Mouse (Mus musculus) midbrain, embryonic 10.5 days (tissue): Measurements from ENCODE around the gene Cops6. TPM values are rescaled to one million over a fixed set of nuclear protein-coding genes. Genes with fewer than 3 reads are reported as not detected.

ENCODE experiments used
- DNase-seq: peaks from one replicate; pipeline ENCODE4 v3.0.0-alpha.2; 2017; ENCODE audit warnings: low spot score
- H3K27ac ChIP-seq: fragments of 300-500 bp; sonication (generic); replicated peaks from 2 replicates; pipeline ENCODE4 v1.5.1; 2016; ENCODE audit warnings: mild to moderate bottlenecking
- H3K27me3 ChIP-seq: fragments of 300-500 bp; sonication (generic); 2 replicates; pipeline ENCODE4 v1.6.1; 2016; ENCODE audit warnings: low read depth, mild to moderate bottlenecking; ENCODE audit not compliant: poor library complexity, severe bottlenecking
- H3K36me3 ChIP-seq: fragments of 300-500 bp; sonication (generic); 2 replicates; pipeline ENCODE4 v1.6.1; 2016; ENCODE audit warnings: mild to moderate bottlenecking, moderate library complexity
- H3K4me1 ChIP-seq: fragments of 300-500 bp; sonication (generic); 2 replicates; pipeline ENCODE4 v1.6.1; 2016
- H3K4me3 ChIP-seq: fragments of 300-500 bp; sonication (generic); 2 replicates; pipeline ENCODE4 v1.5.1; 2016; ENCODE audit warnings: mild to moderate bottlenecking, moderate library complexity
- H3K9me3 ChIP-seq: fragments of 300-500 bp; sonication (generic); replicated peaks from 2 replicates; pipeline ENCODE4 v1.6.1; 2016; ENCODE audit warnings: mild to moderate bottlenecking
- WGBS: fragments of 180-500 bp; shearing (Covaris S2); methylation state at CpG from one replicate; pipeline ENCODE4 v1.1.7; 2016; 5-methylcytosine and 5-hydroxymethylcytosine counted together
- polyA plus RNA-seq: library from polyadenylated mRNA; unstranded; fragments of >200 nt; fragmentation: Nextera tagmentation; extraction: Ambion mirVana; gene quantifications from 2 replicates; pipeline ENCODE4 v1.2.1, GENCODE M21; 2016

Gene Cops6
- polyA plus RNA-seq: 369 and 387 TPM in 2 replicates

GRCm38 (mm10) chr5:138160842-138161665, at the start of gene Cops6:
Cops6 (plus strand) TSS chr5:138161071.
- 2% methylated on average over 42 of the region's 42 CpGs for WGBS
- H3K27me3 ChIP-seq: no peaks in the 10 kb centered on the region
- peak within 1 kb of the TSS; percentile 77 for H3K4me3 ChIP-seq
- H3K27ac ChIP-seq: peak within 1 kb of the TSS; percentile 91
- H3K36me3 ChIP-seq: peaks cover 41% of the 10 kb centered on the region
- DNase-seq: peak; percentile 95
- no peaks in the 10 kb centered on the region for H3K9me3 ChIP-seq
- H3K4me1 ChIP-seq: peaks cover 19% of the 10 kb centered on the region

DNA sequence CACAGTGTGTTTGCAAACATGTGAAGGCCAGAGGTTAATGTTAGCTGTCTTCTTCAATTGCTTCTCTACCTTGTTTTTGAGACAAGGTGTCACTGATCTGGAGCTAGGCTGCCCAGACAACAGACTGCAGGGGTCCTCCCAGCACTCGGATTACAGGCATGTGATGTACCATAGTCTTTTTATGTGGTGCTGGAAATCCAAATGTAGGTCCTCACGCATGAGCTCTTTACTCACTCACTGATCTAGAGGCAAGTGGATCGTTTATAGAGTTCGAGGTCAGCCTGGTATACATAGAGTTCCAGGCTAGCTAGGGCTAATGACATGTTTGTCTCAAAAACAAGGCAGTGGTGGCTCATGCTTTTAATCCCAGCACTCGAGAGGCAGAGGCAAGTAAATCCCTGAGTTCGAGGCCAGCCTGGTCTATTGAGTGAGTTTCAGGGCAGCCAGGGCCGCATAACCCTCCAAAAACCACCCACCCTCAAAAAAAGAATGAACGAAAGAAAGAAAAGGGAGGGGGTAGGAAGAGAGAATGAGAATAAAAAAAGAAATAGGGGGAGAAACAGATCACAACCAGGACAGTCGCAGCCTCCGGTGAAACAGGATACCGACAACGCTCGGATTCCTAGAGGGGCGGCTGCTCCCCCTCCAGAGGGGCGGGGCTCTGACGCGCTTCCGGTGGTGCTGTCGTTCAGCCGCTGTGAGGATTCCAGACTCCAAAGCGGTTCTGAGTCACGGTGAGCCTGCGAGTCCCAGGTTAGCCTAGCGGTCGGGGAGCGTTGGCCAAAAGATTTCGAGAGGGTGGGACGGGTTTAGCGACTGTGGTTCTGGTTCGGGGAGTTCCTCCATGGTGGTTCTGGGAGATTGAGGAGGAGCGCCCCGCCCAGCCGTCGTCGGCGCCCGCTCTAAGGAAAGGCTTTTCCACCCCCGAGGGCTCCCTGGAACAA, 44.3 kb upstream of the Cops6 start, which contains the start of gene Zscan21:
TSS of gene Zscan21 (plus strand) at position 649 of the 944 bp plus-strand sequence.
- Histone ChIP-seq H3K27ac (peak within 1 kb of the TSS; percentile 92), H3K36me3 (peaks cover 24% of the 10 kb centered on the region), H3K27me3 (no peaks in the 10 kb centered on the region), H3K9me3 (no peaks in the 10 kb centered on the region), H3K4me3 (peak within 1 kb of the TSS; percentile 72), H3K4me1 (peaks cover 16% of the 10 kb centered on the region)
- DNase-seq: peak; percentile 91
- WGBS: 7% methylated on average over 38 of the region's 38 CpGs

GRCm38 (mm10) chr5:138117199-138118015, 43.5 kb upstream of the Cops6 start:
- Histone ChIP-seq H3K4me3 (peak overlapping the region; percentile 72), H3K27me3 (no peaks in the 10 kb centered on the region), H3K9me3 (no peaks in the 10 kb centered on the region), H3K36me3 (peaks cover 32% of the 10 kb centered on the region), H3K27ac (peak overlapping the region; percentile 92), H3K4me1 (peaks cover 16% of the 10 kb centered on the region)
- no peak for DNase-seq
- WGBS: 13% methylated on average over 16 of the region's 16 CpGs

DNA sequence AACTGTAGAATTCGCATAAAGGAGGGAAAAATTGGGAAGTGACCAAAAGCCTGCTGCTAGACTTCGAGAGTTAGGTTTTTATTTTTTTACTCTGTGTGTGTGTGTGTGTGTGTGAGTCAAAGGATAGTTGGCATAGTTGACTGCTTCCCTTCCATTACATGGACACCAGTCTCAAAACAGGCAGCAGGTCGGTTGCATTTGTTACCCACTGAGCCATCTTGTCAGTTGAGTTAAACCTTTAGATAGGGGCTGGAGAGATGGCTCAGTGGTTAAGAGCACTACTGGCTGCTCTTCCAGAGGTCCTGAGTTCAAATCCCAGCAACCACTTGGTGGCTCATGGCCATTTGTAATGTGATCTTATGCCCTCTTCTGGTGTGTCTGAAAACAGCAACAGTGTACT, 42.8 kb upstream of the Cops6 start:
- WGBS: 77% methylated on average over 3 of the region's 3 CpGs
- DNase-seq: no peak
- Histone ChIP-seq H3K4me1 (peaks cover 16% of the 10 kb centered on the region), H3K9me3 (no peaks in the 10 kb centered on the region), H3K27ac (no peak overlapping the region), H3K27me3 (no peaks in the 10 kb centered on the region), H3K4me3 (peak overlapping the region; percentile 72), H3K36me3 (peaks cover 38% of the 10 kb centered on the region)

GRCm38 (mm10) chr5:138132425-138133064, 28.3 kb upstream of the Cops6 start:
- no peak overlapping the region for H3K4me3 ChIP-seq
- WGBS: 96% methylated on average over 5 of the region's 5 CpGs
- H3K36me3 ChIP-seq: peaks cover 84% of the 10 kb centered on the region
- H3K4me1 ChIP-seq: no peaks in the 10 kb centered on the region
- no peaks in the 10 kb centered on the region for H3K27me3 ChIP-seq
- H3K9me3 ChIP-seq: no peaks in the 10 kb centered on the region
- H3K27ac ChIP-seq: no peak overlapping the region
- no peak for DNase-seq

- WGBS: 93% methylated on average over 4 of the region's 4 CpGs
- peaks cover 62% of the 10 kb centered on the region for H3K36me3 ChIP-seq
These were observed 23.6 kb upstream of the Cops6 start for GRCm38 (mm10) chr5:138137257-138137656.

GRCm38 (mm10) chr5:138137935-138138549, 22.8 kb upstream of the Cops6 start:
- H3K4me1 ChIP-seq: no peaks in the 10 kb centered on the region
- no peak overlapping the region for H3K4me3 ChIP-seq
- H3K27me3 ChIP-seq: no peaks in the 10 kb centered on the region
- DNase-seq: no peak
- 62% methylated on average over 8 of the region's 8 CpGs for WGBS
- H3K9me3 ChIP-seq: no peaks in the 10 kb centered on the region
- H3K36me3 ChIP-seq: peaks cover 60% of the 10 kb centered on the region
- no peak overlapping the region for H3K27ac ChIP-seq

More at GRCm38 (mm10) chr5:138137257-138137656, 23.6 kb upstream of the Cops6 start:
- Histone ChIP-seq H3K27ac (no peak overlapping the region), H3K9me3 (no peaks in the 10 kb centered on the region), H3K27me3 (no peaks in the 10 kb centered on the region), H3K4me1 (no peaks in the 10 kb centered on the region), H3K4me3 (no peak overlapping the region)
- DNase-seq: no peak

- no peaks in the 10 kb centered on the region for H3K9me3 ChIP-seq
- H3K36me3 ChIP-seq: peaks cover 60% of the 10 kb centered on the region
- no peaks in the 10 kb centered on the region for H3K27me3 ChIP-seq
- no peak for DNase-seq
- H3K4me3 ChIP-seq: no peak overlapping the region
- H3K27ac ChIP-seq: no peak overlapping the region
- WGBS: 83% methylated on average over 4 of the region's 4 CpGs
- no peaks in the 10 kb centered on the region for H3K4me1 ChIP-seq
These were observed 22.3 kb upstream of the Cops6 start for GRCm38 (mm10) chr5:138138585-138138984.

- peak overlapping the region; percentile 88 for H3K4me3 ChIP-seq
- peaks cover 38% of the 10 kb centered on the region for H3K36me3 ChIP-seq
- no peaks in the 10 kb centered on the region for H3K9me3 ChIP-seq
- peak overlapping the region; percentile 98 for H3K27ac ChIP-seq
- no peaks in the 10 kb centered on the region for H3K27me3 ChIP-seq
- H3K4me1 ChIP-seq: peaks cover 13% of the 10 kb centered on the region
- WGBS: 88% methylated on average over 3 of the region's 3 CpGs
- no peak for DNase-seq
These were observed 6.5 kb upstream of the Cops6 start for GRCm38 (mm10) chr5:138154390-138154789.

- peak within 1 kb of the TSS; percentile 88 for H3K4me3 ChIP-seq
- under 1% methylated on average over 31 of the region's 31 CpGs for WGBS
- peaks cover 33% of the 10 kb centered on the region for H3K36me3 ChIP-seq
- H3K9me3 ChIP-seq: no peaks in the 10 kb centered on the region
- H3K4me1 ChIP-seq: peaks cover 17% of the 10 kb centered on the region
- H3K27me3 ChIP-seq: no peaks in the 10 kb centered on the region
- peak; percentile 89 for DNase-seq
- peak within 1 kb of the TSS; percentile 98 for H3K27ac ChIP-seq
These were observed 5.4 kb upstream of the Cops6 start, which contains the start of gene Zfp113 for GRCm38 (mm10) chr5:138155443-138155976. Zfp113 (minus strand) TSS chr5:138155744.

GRCm38 (mm10) chr5:138160224-138160762, 578 bp upstream of the Cops6 start:
- 68% methylated on average over 7 of the region's 7 CpGs for WGBS
- H3K36me3 ChIP-seq: peaks cover 33% of the 10 kb centered on the region
- H3K27me3 ChIP-seq: no peaks in the 10 kb centered on the region
- peak overlapping the region; percentile 77 for H3K4me3 ChIP-seq
- H3K9me3 ChIP-seq: no peaks in the 10 kb centered on the region
- H3K27ac ChIP-seq: peak overlapping the region; percentile 91
- DNase-seq: no peak
- H3K4me1 ChIP-seq: peaks cover 19% of the 10 kb centered on the region
